Mouse (Mus musculus) lung, postnatal 0 days (tissue): Measurements from ENCODE around the gene Itgae. TPM values are rescaled to one million over a fixed set of nuclear protein-coding genes. Genes with fewer than 3 reads are reported as not detected.
A peak's percentile ranks its signal among the peaks of the same experiment; 100 is the strongest.

Experiments
- ATAC-seq: fragments of 200-750 bp; cut with Nextera tagmentation; 2 replicates; pipeline ENCODE4 v1.8.0; 2017; ENCODE audit warnings: moderate library complexity
- DNase-seq: peaks from one replicate; pipeline ENCODE4 v3.0.0-alpha.2; 2016; ENCODE audit warnings: low spot score
- H3K27ac ChIP-seq: fragments of 300-500 bp; sonication (generic); 2 replicates; pipeline ENCODE4 v1.5.1; 2014; ENCODE audit warnings: antibody characterized with exemption, mild to moderate bottlenecking, low read length, mixed read lengths
- H3K27me3 ChIP-seq: fragments of 300-500 bp; sonication (generic); replicated peaks from 2 replicates; pipeline ENCODE4 v1.6.1; 2014; ENCODE audit warnings: low read length, mixed read lengths; ENCODE audit not compliant: insufficient read depth
- H3K36me3 ChIP-seq: fragments of 300-500 bp; sonication (generic); 2 replicates; pipeline ENCODE4 v1.6.1; 2014; ENCODE audit warnings: low read length, mixed read lengths; ENCODE audit not compliant: insufficient read depth
- H3K4me1 ChIP-seq: fragments of 300-500 bp; sonication (generic); 2 replicates; pipeline ENCODE4 v1.6.1; 2014; ENCODE audit warnings: antibody characterized with exemption, low read depth, low read length, mixed read lengths; ENCODE audit not compliant: insufficient read depth
- H3K4me2 ChIP-seq: fragments of 300-500 bp; sonication (generic); replicated peaks from 2 replicates; pipeline ENCODE4 v1.6.1; 2014; ENCODE audit warnings: low read depth, mild to moderate bottlenecking, low read length, moderate library complexity, mixed read lengths
- H3K4me3 ChIP-seq: fragments of 300-500 bp; sonication (generic); 2 replicates; pipeline ENCODE4 v1.5.1; 2014; ENCODE audit warnings: low read depth, low read length
- H3K9ac ChIP-seq: fragments of 300-500 bp; sonication (generic); replicated peaks from 2 replicates; pipeline ENCODE4 v1.6.1; 2014; ENCODE audit warnings: low read depth, mild to moderate bottlenecking
- H3K9me3 ChIP-seq: fragments of 300-500 bp; sonication (generic); 2 replicates; pipeline ENCODE4 v1.6.1; 2016; ENCODE audit warnings: low read length, mixed read lengths
- CTCF ChIP-seq: IDR thresholded peaks from 2 replicates; pipeline ENCODE4 v1.5.1; 2016; ENCODE audit warnings: antibody characterized with exemption, mild to moderate bottlenecking
- EP300 ChIP-seq: IDR thresholded peaks from 2 replicates; pipeline ENCODE4 v1.6.1; 2016; ENCODE audit warnings: antibody characterized with exemption, mild to moderate bottlenecking, control low read depth
- WGBS: fragments of 180-500 bp; shearing (Covaris S2); extraction: QIAGEN DNeasy Blood & Tissue Kit; methylation state at CpG from one replicate; pipeline ENCODE4 v1.1.7; 2014; 5-methylcytosine and 5-hydroxymethylcytosine counted together
- polyA plus RNA-seq: library from polyadenylated mRNA; unstranded; fragments of >200 nt; fragmentation: Nextera tagmentation; extraction: Ambion mirVana; gene quantifications from 2 replicates; pipeline ENCODE4 v1.2.1, GENCODE M21; 2015

The Itgae gene
- polyA plus RNA-seq, 1 experiment from 2014 or later = 0.30 TPM

DNA sequence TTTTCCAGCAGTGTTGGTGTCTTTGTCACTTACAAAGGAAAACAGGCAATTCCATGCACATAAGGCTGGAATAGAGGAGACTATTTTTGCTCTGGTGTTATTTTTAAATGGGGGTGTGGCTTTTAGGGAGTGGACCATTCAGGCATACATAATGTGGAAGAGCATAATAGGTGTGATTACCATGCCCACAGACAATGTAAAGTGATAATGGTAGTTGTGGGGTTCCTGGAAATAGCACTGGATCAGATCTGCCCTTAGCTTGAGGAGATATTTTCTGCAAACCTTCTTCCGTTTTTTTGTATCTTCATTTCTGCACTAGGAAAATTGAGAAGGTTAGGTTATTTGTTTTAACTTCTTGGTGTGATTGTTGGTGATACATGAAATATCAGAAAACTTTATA, 37.6 kb upstream of the Itgae start:
- Histone ChIP-seq H3K9ac (no peak overlapping the region), H3K4me3 (no peak overlapping the region), H3K9me3 (no peaks in the 10 kb centered on the region), H3K36me3 (peaks cover 19% of the 10 kb centered on the region), H3K27ac (no peak overlapping the region), H3K27me3 (no peaks in the 10 kb centered on the region), H3K4me2 (no peak overlapping the region), H3K4me1 (peaks cover 6% of the 10 kb centered on the region; the same call in 1 of the 2 replicates)
- 89% methylated on average over 1 of the region's 1 CpGs for WGBS
- TF ChIP-seq CTCF (no peak), EP300 (no peak)
- no peak for DNase-seq
- ATAC-seq = no peak

DNA sequence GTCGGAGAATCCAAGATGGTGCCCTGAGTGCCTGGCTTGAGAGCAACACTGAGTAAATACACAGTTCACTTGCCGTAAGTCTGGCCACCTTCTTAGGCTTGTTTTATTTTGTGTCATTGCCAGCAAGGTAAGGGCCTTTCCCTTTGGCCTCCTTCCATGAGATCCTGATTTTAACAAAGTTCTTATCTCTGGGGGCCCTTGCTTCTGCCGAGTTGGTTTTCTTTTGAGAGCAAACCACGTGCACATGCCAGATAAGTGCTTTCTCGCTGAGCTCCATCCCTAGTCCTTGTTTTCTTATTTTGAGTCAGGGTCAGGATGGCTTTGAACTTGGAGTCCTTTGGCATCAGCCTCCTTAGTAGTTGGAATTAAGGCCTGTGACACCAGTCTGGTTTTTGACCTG, 32.7 kb upstream of the Itgae start:
- TF ChIP-seq CTCF (no peak), EP300 (0 out of 2 replicates have a peak, but pooled peaks have one; percentile 15)
- Histone ChIP-seq H3K4me2 (no peak overlapping the region), H3K36me3 (peaks cover 13% of the 10 kb centered on the region), H3K9me3 (no peaks in the 10 kb centered on the region), H3K4me1 (no peaks in the 10 kb centered on the region), H3K27ac (no peak overlapping the region), H3K4me3 (no peak overlapping the region), H3K9ac (no peak overlapping the region), H3K27me3 (no peaks in the 10 kb centered on the region)
- 42% methylated on average over 5 of the region's 5 CpGs for WGBS
- ATAC-seq (peak; percentile 50), DNase-seq (peak; percentile 36)

DNA sequence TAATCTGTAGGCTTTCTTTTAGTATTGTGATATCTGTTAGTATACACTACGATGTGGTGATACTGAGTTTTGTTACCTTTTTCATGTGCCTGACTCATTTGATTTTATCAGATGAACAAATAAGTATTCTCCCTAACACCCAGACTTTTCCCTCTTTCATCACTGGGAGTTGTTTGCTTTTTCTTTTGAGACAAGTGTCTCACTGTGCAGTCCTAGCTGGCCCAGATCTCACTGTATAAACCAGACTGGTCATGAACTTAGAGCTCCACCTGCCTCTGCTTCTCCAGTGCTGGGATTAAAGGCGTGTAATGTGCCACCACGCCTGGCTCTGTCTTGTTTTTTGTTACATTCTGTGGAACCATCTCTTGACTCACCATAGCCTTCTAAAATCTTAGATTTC, 30.8 kb upstream of the Itgae start:
- Histone ChIP-seq H3K27ac (no peak overlapping the region), H3K9me3 (no peaks in the 10 kb centered on the region), H3K27me3 (no peaks in the 10 kb centered on the region), H3K4me3 (no peak overlapping the region), H3K4me1 (no peaks in the 10 kb centered on the region), H3K36me3 (peaks cover 3% of the 10 kb centered on the region; the same call in 1 of the 2 replicates), H3K9ac (no peak overlapping the region), H3K4me2 (no peak overlapping the region)
- ATAC-seq (no peak; the same call in 1 of the 2 replicates), DNase-seq (peak; percentile 25)
- 67% methylated on average over 3 of the region's 3 CpGs for WGBS
- no peak for TF ChIP-seq EP300
- TF ChIP-seq CTCF = no peak

DNA sequence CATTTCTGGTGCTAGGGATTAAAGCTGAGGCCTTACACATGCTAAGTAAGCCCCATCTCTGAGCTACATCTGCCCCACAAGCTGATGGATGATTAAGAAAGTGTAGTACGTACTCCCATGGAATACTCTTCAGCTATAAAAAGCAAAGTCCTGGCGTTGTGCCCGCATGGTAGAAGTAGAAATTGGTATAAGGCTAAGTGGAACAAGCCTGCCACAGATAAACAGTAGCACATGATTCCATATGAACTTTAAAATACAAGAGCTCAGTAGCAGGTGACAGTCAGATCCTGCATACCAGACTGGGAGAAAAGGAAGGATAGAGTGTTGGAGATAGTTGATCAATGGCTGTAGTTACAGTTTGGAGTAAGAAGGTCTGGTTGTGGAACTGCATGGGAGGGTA, 29.0 kb upstream of the Itgae start:
- Histone ChIP-seq H3K4me2 (no peak overlapping the region), H3K9me3 (no peaks in the 10 kb centered on the region), H3K4me3 (no peak overlapping the region), H3K36me3 (peaks cover 5% of the 10 kb centered on the region), H3K27me3 (no peaks in the 10 kb centered on the region), H3K4me1 (no peaks in the 10 kb centered on the region), H3K27ac (no peak overlapping the region), H3K9ac (no peak overlapping the region)
- 80% methylated on average over 3 of the region's 3 CpGs for WGBS
- ATAC-seq (no peak), DNase-seq (no peak)
- TF ChIP-seq CTCF = no peak
- TF ChIP-seq EP300 = no peak

DNA sequence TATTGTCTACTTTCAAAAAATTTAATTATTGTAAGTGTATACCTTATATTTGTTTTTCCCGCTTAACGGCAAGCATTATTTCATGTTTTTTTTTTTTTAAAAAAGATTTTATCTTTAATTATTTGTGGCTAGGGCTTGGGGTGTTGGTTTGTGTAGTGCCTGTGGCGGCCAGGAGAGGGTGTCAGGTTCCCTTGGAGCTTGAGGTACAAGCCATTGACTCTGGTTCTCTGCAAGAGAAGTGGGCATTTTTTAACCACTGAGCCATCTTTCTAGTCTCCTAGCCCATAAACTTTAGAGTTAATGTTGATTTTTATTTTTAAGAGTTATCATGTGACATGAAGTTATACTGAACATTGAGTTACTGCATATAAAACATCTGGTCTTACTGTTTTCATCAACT, 18.5 kb upstream of the Itgae start:
- TF ChIP-seq EP300 (no peak), CTCF (peak; percentile 69)
- Histone ChIP-seq H3K4me3 (no peak overlapping the region), H3K27ac (no peak overlapping the region), H3K9ac (no peak overlapping the region), H3K4me1 (no peaks in the 10 kb centered on the region), H3K36me3 (peaks cover 49% of the 10 kb centered on the region), H3K4me2 (no peak overlapping the region), H3K27me3 (no peaks in the 10 kb centered on the region), H3K9me3 (no peaks in the 10 kb centered on the region)
- peak; percentile 15 for DNase-seq
- WGBS = 85% methylated on average over 3 of the region's 3 CpGs
- no peak for ATAC-seq

DNA sequence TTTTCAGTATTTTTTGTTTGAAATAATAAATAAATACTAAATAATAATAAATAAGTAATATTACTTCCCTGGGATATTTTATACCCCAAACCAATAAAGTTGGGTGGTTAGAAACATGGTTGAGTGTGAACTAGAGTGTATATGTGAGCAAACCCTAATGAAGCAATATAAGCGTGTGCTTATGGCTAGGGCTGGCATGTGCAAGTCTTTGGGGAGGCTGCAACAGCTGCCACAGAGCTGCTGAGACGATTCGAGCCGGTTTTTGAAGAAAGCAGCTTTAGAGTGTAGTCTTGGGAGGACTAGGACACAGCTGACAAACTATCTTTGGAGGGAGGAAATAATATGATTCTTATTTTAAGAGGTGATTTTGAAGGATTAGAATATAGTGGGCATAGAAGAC, 14.1 kb upstream of the Itgae start:
- H3K4me3 ChIP-seq = no peak overlapping the region
- no peaks in the 10 kb centered on the region for H3K4me1 ChIP-seq
- no peak for TF ChIP-seq CTCF
- no peak for TF ChIP-seq EP300
- no peak overlapping the region for H3K27ac ChIP-seq
- peaks cover 29% of the 10 kb centered on the region for H3K36me3 ChIP-seq
- no peak for DNase-seq
- H3K4me2 ChIP-seq = no peak overlapping the region
- no peaks in the 10 kb centered on the region for H3K9me3 ChIP-seq
- 87% methylated on average over 4 of the region's 4 CpGs for WGBS
- no peaks in the 10 kb centered on the region for H3K27me3 ChIP-seq
- ATAC-seq = no peak
- no peak overlapping the region for H3K9ac ChIP-seq

DNA sequence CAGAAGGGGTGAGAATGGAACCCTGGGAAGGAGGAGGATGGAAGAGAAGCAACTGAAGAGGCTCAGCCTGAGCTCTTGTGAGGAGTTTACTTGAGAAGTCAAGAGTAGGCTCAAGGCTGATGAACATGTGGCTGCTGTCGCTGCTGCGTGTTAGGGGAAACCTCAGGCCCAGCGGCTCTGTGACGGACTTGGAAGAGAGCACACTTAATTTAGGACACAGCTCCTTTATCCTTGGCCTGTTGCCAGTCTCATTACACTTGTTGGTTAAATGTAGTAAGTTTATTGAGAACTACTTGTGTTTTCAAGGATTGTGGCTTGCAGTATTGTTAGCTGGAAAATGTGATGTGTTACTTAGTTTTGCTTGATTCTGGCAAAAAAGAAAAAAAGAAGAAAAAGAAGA, 13.7 kb upstream of the Itgae start:
- Histone ChIP-seq H3K9me3 (no peaks in the 10 kb centered on the region), H3K4me3 (no peak overlapping the region), H3K9ac (no peak overlapping the region), H3K27ac (no peak overlapping the region), H3K4me2 (no peak overlapping the region), H3K4me1 (no peaks in the 10 kb centered on the region), H3K36me3 (peaks cover 32% of the 10 kb centered on the region), H3K27me3 (no peaks in the 10 kb centered on the region)
- TF ChIP-seq CTCF (no peak), EP300 (no peak)
- DNase-seq = no peak
- no peak for ATAC-seq
- WGBS = 70% methylated on average over 4 of the region's 4 CpGs
